ENCODE assay signal across 13 mouse cellular contexts in genomic region chr11:53664091-53664490, GRCm38 (mm10). TPM values are rescaled to one million over a fixed set of nuclear protein-coding genes. Genes with fewer than 3 reads are reported as not detected.
"Had no signal": no experiment of that assay in that cellular context is flagged by ENCODE, and none has a peak within 500 bp of the region (broad histone marks: within the 10 kb centered on the region; RNA-seq: fewer than 3 reads in every experiment).

No protein-coding gene starts in this region.

- DNase-seq: kidney, adult 18-20 months; kidney, adult 9 months; kidney, postnatal 14 days; kidney, postnatal 4 days; liver, postnatal 0 days; lung, embryonic 14.5 days; right cerebral cortex, adult 18-20 months; thymus, adult 18-20 months; thymus, postnatal 25 days had no signal

RNA-seq across cellular contexts. Expression of gene Il13, which starts 29.6 kb away (rescaled TPM):
- total RNA-seq: layer of hippocampus, adult 8-10 months; left cerebral cortex, adult 18-20 months; left cerebral cortex, postnatal 25 days had no signal

RNA-seq across cellular contexts. Expression of gene Il4, which starts 45.6 kb away (rescaled TPM):
- total RNA-seq: layer of hippocampus, adult 8-10 months; left cerebral cortex, adult 18-20 months; left cerebral cortex, postnatal 25 days had no signal

RNA-seq across cellular contexts. Expression of gene Il5, which starts 56.5 kb away (rescaled TPM):
- total RNA-seq: layer of hippocampus, adult 8-10 months; left cerebral cortex, adult 18-20 months; left cerebral cortex, postnatal 25 days; megakaryocyte, adult 5-6 weeks had no signal
